Mouse (Mus musculus) right cerebral cortex, postnatal 4 days (tissue): ENCODE data around the gene Mstn.

ENCODE experiments used
- DNase-seq: peaks from one replicate; pipeline ENCODE4 v3.0.0-alpha.2; 2022

Gene Mstn

GRCm38 (mm10) chr1:53110561-53110960, 49.1 kb downstream of the Mstn start:
- no peak for DNase-seq
